In the genomic region with DNA sequence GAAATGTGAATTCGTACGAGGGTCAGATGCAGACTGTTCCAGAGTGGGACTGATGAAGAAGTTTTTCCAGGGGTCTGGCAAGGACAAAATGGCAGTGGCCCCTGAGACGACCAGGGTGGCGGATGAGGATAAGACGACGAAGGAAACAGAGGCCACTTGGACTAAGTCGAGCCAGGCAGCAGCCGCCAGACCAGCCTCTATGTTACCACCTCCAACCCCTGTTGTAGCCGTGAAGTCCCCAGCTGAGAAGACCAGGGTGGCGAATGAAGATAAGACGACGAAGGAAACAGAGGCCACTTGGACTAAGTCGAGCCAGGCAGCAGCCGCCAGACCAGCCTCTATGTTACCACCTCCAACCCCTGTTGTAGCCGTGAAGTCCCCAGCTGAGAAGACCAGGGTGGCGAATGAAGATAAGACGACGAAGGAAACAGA, we compare ENCODE assay signal across 8 mouse cellular contexts. TPM values are rescaled to one million over a fixed set of nuclear protein-coding genes. Genes with fewer than 3 reads are reported as not detected.
DNase-seq lines count a peak whose midpoint lies in the region; ATAC-seq and TF ChIP-seq lines count a peak whose summit lies in the region.
"Not testable (repeated sequence)": the region's sequence is repeated elsewhere in the genome, so short reads cannot be mapped to it uniquely, and the experiment has no call there.

No protein-coding gene starts in this region.

- not testable (repeated sequence) for H3K36me3 ChIP-seq in heart, embryonic 11.5 days (ENCODE audit: control insufficient read depth, insufficient read depth, low read length); hindbrain, embryonic 16.5 days (ENCODE audit: control insufficient read depth, insufficient read depth, low read length); limb, embryonic 11.5 days (ENCODE audit: control insufficient read depth, insufficient read depth, low read length); lung, embryonic 14.5 days (ENCODE audit: insufficient read depth); midbrain, embryonic 16.5 days (ENCODE audit: control insufficient read depth, insufficient read depth, low read length); stomach, embryonic 16.5 days (ENCODE audit: control insufficient read depth, insufficient read depth, low read length)

- H3K27me3 ChIP-seq in heart, embryonic 11.5 days (ENCODE audit: control insufficient read depth, insufficient read depth, low read length) = peaks cover 29% of the 10 kb centered on the region
- H3K27me3 ChIP-seq in hindbrain, embryonic 16.5 days (replicated peaks; ENCODE audit: control insufficient read depth, insufficient read depth, low read length) = peaks cover 31% of the 10 kb centered on the region
- peaks cover 34% of the 10 kb centered on the region for H3K27me3 ChIP-seq in limb, embryonic 11.5 days (ENCODE audit: control insufficient read depth, insufficient read depth, low read length)
- H3K27me3 ChIP-seq in lung, embryonic 14.5 days (ENCODE audit: insufficient read depth, low read length) = peaks cover 41% of the 10 kb centered on the region
- H3K27me3 ChIP-seq in midbrain, embryonic 16.5 days (ENCODE audit: control insufficient read depth, insufficient read depth, low read depth, low read length) = peaks cover 26% of the 10 kb centered on the region
- not testable (repeated sequence) for H3K27me3 ChIP-seq in stomach, embryonic 16.5 days (ENCODE audit: control insufficient read depth, insufficient read depth, low read length)

- H3K4me1 ChIP-seq in bone marrow macrophage, adult 2 months (ENCODE audit: control insufficient read depth, insufficient read depth, low read length); heart, embryonic 11.5 days (ENCODE audit: control insufficient read depth, insufficient read depth, low read length); limb, embryonic 11.5 days (ENCODE audit: control insufficient read depth, insufficient read depth, low read length); lung, embryonic 14.5 days (ENCODE audit: insufficient read depth); stomach, embryonic 16.5 days (ENCODE audit: control insufficient read depth, insufficient read depth, low read length): not testable (repeated sequence)
- H3K4me1 ChIP-seq in hindbrain, embryonic 16.5 days (ENCODE audit: control insufficient read depth, insufficient read depth, low read depth, low read length) = peaks cover 13% of the 10 kb centered on the region
- H3K4me1 ChIP-seq in midbrain, embryonic 16.5 days (ENCODE audit: control insufficient read depth, insufficient read depth, low read length) = peaks cover 15% of the 10 kb centered on the region

- H3K9me3 ChIP-seq in heart, embryonic 11.5 days (replicated peaks; ENCODE audit: control insufficient read depth, low read length); hindbrain, embryonic 16.5 days (ENCODE audit: control insufficient read depth, low read length); limb, embryonic 11.5 days (ENCODE audit: control insufficient read depth, low read length); lung, embryonic 14.5 days (ENCODE audit: low read depth, low read length); midbrain, embryonic 16.5 days (replicated peaks; ENCODE audit: control insufficient read depth, low read length, poor library complexity, severe bottlenecking); stomach, embryonic 16.5 days (replicated peaks; ENCODE audit: control insufficient read depth, low read length): not testable (repeated sequence)

- peak overlapping the region; percentile 72; the same call in 1 of the 2 replicates for H3K9ac ChIP-seq in heart, embryonic 11.5 days (ENCODE audit: low read depth, low read length)
- H3K9ac ChIP-seq in hindbrain, embryonic 16.5 days (ENCODE audit: low read depth, low read length) = peak overlapping the region; percentile 58
- H3K9ac ChIP-seq in limb, embryonic 11.5 days (ENCODE audit: low read length) = not testable (repeated sequence)
- H3K9ac ChIP-seq in lung, embryonic 14.5 days = peak overlapping the region; percentile 32
- peak overlapping the region; percentile 46; the same call in 1 of the 2 replicates for H3K9ac ChIP-seq in midbrain, embryonic 16.5 days (ENCODE audit: low read depth, low read length)
- peak overlapping the region; percentile 81 for H3K9ac ChIP-seq in stomach, embryonic 16.5 days (ENCODE audit: low read length)

- H3K4me3 ChIP-seq in bone marrow macrophage, adult 2 months (ENCODE audit: insufficient read depth, low read length) = peak overlapping the region; percentile 50
- H3K4me3 ChIP-seq in heart, embryonic 11.5 days (ENCODE audit: low read depth, low read length) = peak overlapping the region; percentile 62
- H3K4me3 ChIP-seq in hindbrain, embryonic 16.5 days (ENCODE audit: low read length) = peak overlapping the region; percentile 54
- H3K4me3 ChIP-seq in limb, embryonic 11.5 days (ENCODE audit: low read depth, low read length) = peak overlapping the region; percentile 37
- H3K4me3 ChIP-seq in lung, embryonic 14.5 days (ENCODE audit: low read depth, low read length) = peak overlapping the region; percentile 55
- peak overlapping the region; percentile 47 for H3K4me3 ChIP-seq in midbrain, embryonic 16.5 days (ENCODE audit: low read depth, low read length)
- H3K4me3 ChIP-seq in stomach, embryonic 16.5 days (replicated peaks; ENCODE audit: low read length) = peak overlapping the region; percentile 66

- peak; percentile 82 for ATAC-seq in erythroid progenitor cell, adult 5-6 weeks (replicated peaks; ENCODE audit: low FRiP score, poor library complexity, severe bottlenecking)
- peak; percentile 67 for ATAC-seq in heart, embryonic 11.5 days (replicated peaks; ENCODE audit: insufficient number of reproducible peaks, low FRiP score, low TSS enrichment)
- peak; percentile 40 for ATAC-seq in hindbrain, embryonic 16.5 days
- ATAC-seq in limb, embryonic 11.5 days (ENCODE audit: insufficient number of reproducible peaks, low FRiP score, low TSS enrichment, low read depth); stomach, embryonic 16.5 days (ENCODE audit: insufficient read depth, low FRiP score): not testable (repeated sequence)
- peak; percentile 32 for ATAC-seq in lung, embryonic 14.5 days (ENCODE audit: insufficient read depth)
- peak; percentile 59 for ATAC-seq in midbrain, embryonic 16.5 days

- not testable (repeated sequence) for TF ChIP-seq POLR2A in bone marrow macrophage, adult 2 months (IDR thresholded peaks at IDR 0.05; ENCODE audit: borderline replicate concordance, low read depth, low read length)

- not testable (repeated sequence) for DNase-seq in limb, embryonic 11.5 days (ENCODE audit: low spot score); lung, embryonic 14.5 days

- not testable (repeated sequence) for H3K27ac ChIP-seq in bone marrow macrophage, adult 2 months (ENCODE audit: insufficient read depth, low read depth, low read length); hindbrain, embryonic 16.5 days (ENCODE audit: low read depth, low read length); limb, embryonic 11.5 days (replicated peaks; ENCODE audit: low read depth, low read length); lung, embryonic 14.5 days (ENCODE audit: low read depth); midbrain, embryonic 16.5 days (ENCODE audit: low read length)
- H3K27ac ChIP-seq in heart, embryonic 11.5 days (ENCODE audit: low read depth, low read length) = peak overlapping the region; percentile 54; the same call in 1 of the 2 replicates
- H3K27ac ChIP-seq in stomach, embryonic 16.5 days (ENCODE audit: low read length) = peak overlapping the region; percentile 66

- TF ChIP-seq CTCF in bone marrow macrophage, adult 2 months (IDR thresholded peaks at IDR 0.05; ENCODE audit: low read depth, low read length); lung, embryonic 14.5 days (IDR thresholded peaks at IDR 0.05; ENCODE audit: low read depth): not testable (repeated sequence)

- H3K4me2 ChIP-seq in heart, embryonic 11.5 days = peak overlapping the region; percentile 99
- H3K4me2 ChIP-seq in hindbrain, embryonic 16.5 days (ENCODE audit: low read length) = peak overlapping the region; percentile 99
- H3K4me2 ChIP-seq in limb, embryonic 11.5 days (ENCODE audit: low read depth, severe bottlenecking) = peak overlapping the region; percentile 94
- H3K4me2 ChIP-seq in lung, embryonic 14.5 days = peak overlapping the region; percentile 97
- peak overlapping the region; percentile 93 for H3K4me2 ChIP-seq in midbrain, embryonic 16.5 days (ENCODE audit: low read length)
- peak overlapping the region; percentile 78 for H3K4me2 ChIP-seq in stomach, embryonic 16.5 days (ENCODE audit: low read depth, low read length)

- under 1% methylated on average over 11 of the region's 18 CpGs for WGBS in heart, embryonic 11.5 days (ENCODE audit: insufficient replicate concordance)
- 0% methylated on average over 6 of the region's 18 CpGs for WGBS in hindbrain, embryonic 16.5 days
- under 1% methylated on average over 15 of the region's 18 CpGs for WGBS in limb, embryonic 11.5 days
- WGBS in lung, embryonic 14.5 days = 1% methylated on average over 13 of the region's 18 CpGs
- WGBS in midbrain, embryonic 16.5 days = 0% methylated on average over 14 of the region's 18 CpGs
- 0% methylated on average over 8 of the region's 18 CpGs for WGBS in stomach, embryonic 16.5 days

RNA-seq across cellular contexts. Expression of gene Fam110c, which starts 0.7 kb away (rescaled TPM):
- not detected in 2 replicates for polyA plus RNA-seq in bone marrow macrophage, adult 2 months (2012; ENCODE audit: insufficient read depth, insufficient read length, missing spikeins)
- 4.2 and 5.8 TPM in 2 replicates for total RNA-seq in erythroid progenitor cell, adult 5-6 weeks (2015; ENCODE audit: low replicate concordance)
- 3.5 and 7.6 TPM in 2 replicates for total RNA-seq in erythroid progenitor cell, adult 5-6 weeks (2017; ENCODE audit: low replicate concordance)
- 0.40 and 0.92 TPM in 2 replicates for polyA plus RNA-seq in heart, embryonic 11.5 days (2014; fragmentation: Nextera tagmentation; extraction: Ambion mirVana)
- polyA plus RNA-seq in hindbrain, embryonic 16.5 days (2015; fragmentation: Nextera tagmentation; extraction: Ambion mirVana) = 0.05 and 0.06 TPM in 2 replicates
- polyA plus RNA-seq in limb, embryonic 11.5 days (2014; fragmentation: Nextera tagmentation; extraction: Ambion mirVana) = 0.11 and 0.21 TPM in 2 replicates
- 1.9 and 2.1 TPM in 2 replicates for polyA plus RNA-seq in lung, embryonic 14.5 days (2014; fragmentation: Nextera tagmentation; extraction: Ambion mirVana)
- polyA plus RNA-seq in midbrain, embryonic 16.5 days (2015; fragmentation: Nextera tagmentation; extraction: Ambion mirVana) = not detected in 2 replicates
- 11.4 and 12.9 TPM in 2 replicates for polyA plus RNA-seq in stomach, embryonic 16.5 days (2015; fragmentation: Nextera tagmentation; extraction: Ambion mirVana)
